ENCODE assay signal across 9 mouse cellular contexts in genomic region chr2:122065200-122065969, GRCm38 (mm10). TPM values are rescaled to one million over a fixed set of nuclear protein-coding genes. Genes with fewer than 3 reads are reported as not detected.
A peak's percentile ranks its signal among the peaks of the same experiment; 100 is the strongest.
DNase-seq lines count a peak whose midpoint lies in the region; ATAC-seq and TF ChIP-seq lines count a peak whose summit lies in the region.
"Had no signal": no experiment of that assay in that cellular context is flagged by ENCODE, and none has a peak within 500 bp of the region (broad histone marks: within the 10 kb centered on the region; RNA-seq: fewer than 3 reads in every experiment).

No protein-coding gene starts in this region.

- H3K79me2 ChIP-seq in heart, adult 2 months (replicated peaks; ENCODE audit: control insufficient read depth, insufficient read depth, low read length) = no peaks in the 10 kb centered on the region

- no peak for TF ChIP-seq EP300 in heart, adult 2 months (IDR thresholded peaks at IDR 0.05; ENCODE audit: insufficient read depth, low read depth, low read length)
- no peak for TF ChIP-seq EP300 in liver, postnatal 0 days (IDR thresholded peaks at IDR 0.05; ENCODE audit: low read depth)

- no peak overlapping the region for H3K9ac ChIP-seq in heart, adult 2 months (ENCODE audit: low read depth, low read length)
- no peak overlapping the region for H3K9ac ChIP-seq in liver, postnatal 0 days (replicated peaks)
- H3K9ac ChIP-seq: neural tube, embryonic 12.5 days had no signal

- TF ChIP-seq POLR2A in heart, adult 2 months (IDR thresholded peaks at IDR 0.05; ENCODE audit: insufficient read depth, low read depth, low read length) = no peak
- no peak for TF ChIP-seq POLR2A in bone marrow, adult 2 months (IDR thresholded peaks at IDR 0.05; ENCODE audit: borderline replicate concordance, control insufficient read depth, low read depth, low read length)

- H3K4me2 ChIP-seq in liver, postnatal 0 days (ENCODE audit: low read depth, low read length) = no peak overlapping the region
- H3K4me2 ChIP-seq: neural tube, embryonic 12.5 days had no signal

- H3K4me3 ChIP-seq in heart, adult 2 months = no peak overlapping the region
- no peak overlapping the region for H3K4me3 ChIP-seq in heart, embryonic 10.5 days
- H3K4me3 ChIP-seq in bone marrow, adult 2 months (replicated peaks; ENCODE audit: control insufficient read depth, low read depth, low read length) = no peak overlapping the region
- no peak overlapping the region for H3K4me3 ChIP-seq in liver, postnatal 0 days (ENCODE audit: low read depth, low read length)
- H3K4me3 ChIP-seq: neural tube, embryonic 12.5 days had no signal

- no peaks in the 10 kb centered on the region for H3K9me3 ChIP-seq in heart, embryonic 10.5 days
- no peaks in the 10 kb centered on the region for H3K9me3 ChIP-seq in liver, postnatal 0 days (ENCODE audit: low read length)
- H3K9me3 ChIP-seq: neural tube, embryonic 12.5 days had no signal

- H3K27me3 ChIP-seq in heart, adult 2 months (ENCODE audit: control insufficient read depth, insufficient read depth, low read length) = no peaks in the 10 kb centered on the region
- no peaks in the 10 kb centered on the region for H3K27me3 ChIP-seq in heart, embryonic 10.5 days (ENCODE audit: insufficient read depth, poor library complexity, severe bottlenecking)
- no peaks in the 10 kb centered on the region for H3K27me3 ChIP-seq in liver, postnatal 0 days (ENCODE audit: insufficient read depth, low read length)
- H3K27me3 ChIP-seq: neural tube, embryonic 12.5 days had no signal

- no peak overlapping the region for H3K27ac ChIP-seq in heart, adult 2 months
- no peak overlapping the region for H3K27ac ChIP-seq in heart, embryonic 10.5 days
- no peak overlapping the region for H3K27ac ChIP-seq in bone marrow, adult 2 months (ENCODE audit: control insufficient read depth, insufficient read depth, low read depth, low read length, poor library complexity)
- H3K27ac ChIP-seq in liver, postnatal 0 days (ENCODE audit: low read depth) = no peak overlapping the region
- H3K27ac ChIP-seq: neural tube, embryonic 12.5 days had no signal

- peak; percentile 45 for TF ChIP-seq CTCF in heart, adult 2 months (IDR thresholded peaks at IDR 0.05)
- peak; percentile 18; the same call in 1 of the 2 replicates for TF ChIP-seq CTCF in bone marrow, adult 2 months (IDR thresholded peaks at IDR 0.05; ENCODE audit: control insufficient read depth, insufficient read depth, low read length)
- TF ChIP-seq CTCF in liver, postnatal 0 days (IDR thresholded peaks at IDR 0.05; ENCODE audit: low read depth) = peak; percentile 36

- intact Hi-C loops in heart, adult 2 months (cut with DNase I) = no loop called here

- DNase-seq in heart, adult 2 months = peak in 1 of 2 experiments; percentile 17
- no peak for DNase-seq in heart, embryonic 10.5 days (ENCODE audit: low spot score)
- DNase-seq in ovary, postnatal 14 days (ENCODE audit: low spot score) = peak; percentile 18
- no peak for DNase-seq in ovary, adult 18-20 months (ENCODE audit: low spot score)
- DNase-seq in liver, postnatal 0 days = no peak
- no peak for DNase-seq in neural tube, embryonic 10.5 days (ENCODE audit: extremely low spot score, low spot score)
- no peak for DNase-seq in frontal cortex, postnatal 25 days (ENCODE audit: low spot score in 2 of 2)

- no peaks in the 10 kb centered on the region for H3K4me1 ChIP-seq in heart, adult 2 months (ENCODE audit: control insufficient read depth, insufficient read depth, low read length)
- H3K4me1 ChIP-seq in heart, embryonic 10.5 days = peaks cover 22% of the 10 kb centered on the region; the same call in 1 of the 2 replicates
- no peaks in the 10 kb centered on the region for H3K4me1 ChIP-seq in bone marrow, adult 2 months (ENCODE audit: control insufficient read depth, insufficient read depth, low read length)
- H3K4me1 ChIP-seq in liver, postnatal 0 days (ENCODE audit: insufficient read depth) = no peaks in the 10 kb centered on the region
- H3K4me1 ChIP-seq: neural tube, embryonic 12.5 days had no signal

- 47% methylated on average over 14 of the region's 14 CpGs for WGBS in heart, adult 2 months
- 45% methylated on average over 14 of the region's 14 CpGs for whole genome bisulfite sequencing in heart, embryonic 10.5 days
- 48% methylated on average over 14 of the region's 14 CpGs for WGBS in bone marrow, adult 2 months
- WGBS in liver, postnatal 0 days (ENCODE audit: insufficient replicate concordance) = 47% methylated on average over 14 of the region's 14 CpGs

- H3K36me3 ChIP-seq in heart, adult 2 months (ENCODE audit: control insufficient read depth, insufficient read depth, low read length) = no peaks in the 10 kb centered on the region
- peaks cover 44% of the 10 kb centered on the region for H3K36me3 ChIP-seq in heart, embryonic 10.5 days
- peaks cover 36% of the 10 kb centered on the region for H3K36me3 ChIP-seq in liver, postnatal 0 days (replicated peaks; ENCODE audit: insufficient read depth, low read length)

- ATAC-seq in liver, postnatal 0 days = no peak

RNA-seq across cellular contexts. Expression of gene Eif3j1, which starts 37.0 kb away (rescaled TPM):
- 10 to 100 TPM; 20.0 to 22.2 TPM for total RNA-seq in heart, adult 2 months (2021)
- 4.7 and 15.6 TPM in 2 replicates for polyA plus RNA-seq in heart, adult 2 months (2012; rRNA removed)
- polyA plus RNA-seq in heart, embryonic 10.5 days (2016; fragmentation: Nextera tagmentation; extraction: Ambion mirVana) = 13.2 and 16.2 TPM in 2 replicates
- 8.4 and 12.0 TPM in 2 replicates for polyA plus RNA-seq in bone marrow, adult 2 months (2011; ENCODE audit: insufficient read depth, insufficient read length, low replicate concordance, missing spikeins)
- 9.8 and 10.3 TPM in 2 replicates for polyA plus RNA-seq in liver, postnatal 0 days (2015; fragmentation: Nextera tagmentation; extraction: Ambion mirVana)

RNA-seq across cellular contexts. Expression of gene Spg11, which starts 52.8 kb away (rescaled TPM):
- 10 to 100 TPM; 10.8 to 11.3 TPM for total RNA-seq in heart, adult 2 months (2021)
- 3.8 and 6.7 TPM in 2 replicates for polyA plus RNA-seq in heart, adult 2 months (2012; rRNA removed)
- polyA plus RNA-seq in heart, embryonic 10.5 days (2016; fragmentation: Nextera tagmentation; extraction: Ambion mirVana) = 8.2 and 8.8 TPM in 2 replicates
- polyA plus RNA-seq in bone marrow, adult 2 months (2011; ENCODE audit: insufficient read depth, insufficient read length, low replicate concordance, missing spikeins) = 1.7 and 6.3 TPM in 2 replicates
- polyA plus RNA-seq in liver, postnatal 0 days (2015; fragmentation: Nextera tagmentation; extraction: Ambion mirVana) = 1.6 and 2.2 TPM in 2 replicates
